ENCODE assay signal across 8 mouse cellular contexts in the genomic region with DNA sequence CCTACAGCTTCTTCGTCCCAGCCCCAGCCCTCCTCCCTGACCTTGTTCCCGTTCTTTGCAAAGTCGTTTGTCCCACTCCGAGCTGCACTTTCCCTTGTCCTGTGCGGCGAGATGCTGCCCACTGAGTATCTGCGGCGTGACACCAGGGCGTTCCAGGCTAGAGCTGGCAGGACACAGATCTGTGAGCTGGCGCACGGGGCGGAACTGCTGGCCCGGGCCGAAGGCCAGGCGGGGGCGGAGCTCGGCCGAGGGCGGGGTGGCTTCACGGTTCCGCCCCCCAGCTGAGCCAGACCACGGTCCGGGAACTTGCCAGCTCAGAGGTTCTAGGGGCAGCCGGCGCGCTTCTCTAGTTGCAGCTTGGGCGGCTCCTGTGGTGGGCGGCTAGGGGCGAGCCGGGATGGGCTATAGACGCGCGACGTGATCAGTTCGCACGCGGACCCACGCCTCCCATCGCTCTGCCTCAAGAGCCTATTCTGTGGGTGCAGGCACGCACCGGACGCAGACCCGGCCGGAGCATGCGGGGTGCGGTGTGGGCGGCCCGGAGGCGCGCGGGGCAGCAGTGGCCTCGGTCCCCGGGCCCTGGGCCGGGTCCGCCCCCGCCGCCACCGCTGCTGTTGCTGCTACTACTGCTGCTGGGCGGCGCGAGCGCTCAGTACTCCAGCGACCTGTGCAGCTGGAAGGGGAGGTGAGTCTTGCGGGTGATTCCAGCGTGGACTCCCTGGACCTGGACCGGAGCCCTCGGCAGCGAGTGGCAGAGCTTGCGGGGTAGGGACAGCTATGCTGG. TPM values are rescaled to one million over a fixed set of nuclear protein-coding genes. Genes with fewer than 3 reads are reported as not detected.
DNase-seq lines count a peak whose midpoint lies in the region; ATAC-seq and TF ChIP-seq lines count a peak whose summit lies in the region.

No protein-coding gene starts in this region.

- H3K9me3 ChIP-seq in forebrain, embryonic 14.5 days (replicated peaks; ENCODE audit: control insufficient read depth, low read length): no peaks in the 10 kb centered on the region
- no peaks in the 10 kb centered on the region for H3K9me3 ChIP-seq in liver, postnatal 0 days (ENCODE audit: low read length)
- no peaks in the 10 kb centered on the region for H3K9me3 ChIP-seq in neural tube, embryonic 13.5 days

- TF ChIP-seq CTCF in liver, postnatal 0 days (IDR thresholded peaks at IDR 0.05; ENCODE audit: low read depth): no peak
- no peak for TF ChIP-seq CTCF in testis, adult 2 months (IDR thresholded peaks at IDR 0.05; ENCODE audit: control insufficient read depth, insufficient read depth, insufficient replicate concordance, low read depth, low read length)

- H3K36me3 ChIP-seq in forebrain, embryonic 14.5 days (ENCODE audit: control insufficient read depth, insufficient read depth, low read length): no peaks in the 10 kb centered on the region
- H3K36me3 ChIP-seq in liver, postnatal 0 days (replicated peaks; ENCODE audit: insufficient read depth, low read length): no peaks in the 10 kb centered on the region
- H3K36me3 ChIP-seq in neural tube, embryonic 13.5 days: no peaks in the 10 kb centered on the region
- H3K36me3 ChIP-seq in testis, adult 2 months (ENCODE audit: control insufficient read depth, insufficient read depth, low read length): no peaks in the 10 kb centered on the region

- H3K27ac ChIP-seq in forebrain, embryonic 14.5 days (ENCODE audit: low read depth, low read length): no peak overlapping the region
- H3K27ac ChIP-seq in liver, postnatal 0 days (ENCODE audit: low read depth): peak overlapping the region; percentile 74
- H3K27ac ChIP-seq in neural tube, embryonic 13.5 days (replicated peaks): no peak overlapping the region; the same call in 1 of the 2 replicates
- no peak overlapping the region for H3K27ac ChIP-seq in testis, adult 2 months (ENCODE audit: control insufficient read depth, insufficient read depth, low read depth, low read length)

- peak; percentile 83 for ATAC-seq in forebrain, embryonic 14.5 days
- peak; percentile 94 for ATAC-seq in liver, postnatal 0 days
- ATAC-seq in neural tube, embryonic 13.5 days (ENCODE audit: low read depth): peak; percentile 92

- H3K4me3 ChIP-seq in forebrain, embryonic 14.5 days (ENCODE audit: low read depth, low read length): peak overlapping the region; percentile 57
- peak overlapping the region; percentile 70 for H3K4me3 ChIP-seq in liver, postnatal 0 days (ENCODE audit: low read depth, low read length)
- H3K4me3 ChIP-seq in neural tube, embryonic 13.5 days: peak overlapping the region; percentile 62
- peak overlapping the region; percentile 75 for H3K4me3 ChIP-seq in testis, adult 2 months (ENCODE audit: control insufficient read depth, low read depth, low read length)

- peak overlapping the region; percentile 68 for H3K9ac ChIP-seq in forebrain, embryonic 14.5 days (ENCODE audit: low read length)
- H3K9ac ChIP-seq in liver, postnatal 0 days (replicated peaks): peak overlapping the region; percentile 69
- H3K9ac ChIP-seq in neural tube, embryonic 13.5 days: peak overlapping the region; percentile 71

- H3K4me1 ChIP-seq in forebrain, embryonic 14.5 days (ENCODE audit: control insufficient read depth, insufficient read depth, low read length): peaks cover 9% of the 10 kb centered on the region; the same call in 1 of the 2 replicates
- H3K4me1 ChIP-seq in liver, postnatal 0 days (ENCODE audit: insufficient read depth): peaks cover 34% of the 10 kb centered on the region
- H3K4me1 ChIP-seq in neural tube, embryonic 13.5 days (replicated peaks): peaks cover 27% of the 10 kb centered on the region
- peaks cover 13% of the 10 kb centered on the region for H3K4me1 ChIP-seq in testis, adult 2 months (ENCODE audit: control insufficient read depth, insufficient read depth, low read length)

- under 1% methylated on average over 45 of the region's 69 CpGs for WGBS in forebrain, embryonic 14.5 days
- WGBS in liver, postnatal 0 days (ENCODE audit: insufficient replicate concordance): under 1% methylated on average over 62 of the region's 69 CpGs
- WGBS in neural tube, embryonic 13.5 days: under 1% methylated on average over 69 of the region's 69 CpGs

- peak overlapping the region; percentile 99 for H3K4me2 ChIP-seq in forebrain, embryonic 14.5 days (ENCODE audit: low read length)
- peak overlapping the region; percentile 97 for H3K4me2 ChIP-seq in liver, postnatal 0 days (ENCODE audit: low read depth, low read length)
- peak overlapping the region; percentile 97 for H3K4me2 ChIP-seq in neural tube, embryonic 13.5 days

- TF ChIP-seq EP300 in liver, postnatal 0 days (IDR thresholded peaks at IDR 0.05; ENCODE audit: low read depth): no peak

- peak; percentile 53 for DNase-seq in ES-CJ7 (ENCODE audit: low read depth, low spot score)
- DNase-seq in cerebellum, adult 11 months: peak; percentile 71
- DNase-seq in forebrain, embryonic 14.5 days (ENCODE audit: low spot score): peak; percentile 71
- DNase-seq in heart, postnatal 10 days: peak; percentile 95 to 96
- peak; percentile 82 for DNase-seq in layer of hippocampus, adult 11-12 months (ENCODE audit: low spot score)
- peak; percentile 91 for DNase-seq in liver, postnatal 0 days

- peak; percentile 56; the same call in 1 of the 2 replicates for TF ChIP-seq POLR2A in testis, adult 2 months (IDR thresholded peaks at IDR 0.05; ENCODE audit: control insufficient read depth, low read depth, low read length)

- peaks cover 29% of the 10 kb centered on the region for H3K27me3 ChIP-seq in forebrain, embryonic 14.5 days (replicated peaks; ENCODE audit: control insufficient read depth, insufficient read depth, low read length)
- peaks cover 16% of the 10 kb centered on the region; the same call in 1 of the 2 replicates for H3K27me3 ChIP-seq in liver, postnatal 0 days (ENCODE audit: insufficient read depth, low read length)
- H3K27me3 ChIP-seq in neural tube, embryonic 13.5 days: peaks cover 54% of the 10 kb centered on the region
- no peaks in the 10 kb centered on the region for H3K27me3 ChIP-seq in testis, adult 2 months (ENCODE audit: control insufficient read depth, insufficient read depth, low read length)

- intact Hi-C loops in heart, postnatal 10 days (cut with DNase I): loop anchor here (1.0 to 5.0 kb wide), 3 partner anchors 29 to 90 kb away; partner anchors contain the start of gene B3gntl1

RNA-seq across cellular contexts. Expression of gene Metrnl, which starts 1.0 kb away (rescaled TPM):
- 3.7 and 5.8 TPM in 2 replicates for polyA plus RNA-seq in forebrain, embryonic 14.5 days (2014; fragmentation: Nextera tagmentation; extraction: Ambion mirVana)
- total RNA-seq in heart, postnatal 10 days (2021): 10 to 100 TPM; 21.9 to 26.4 TPM
- 4.7 and 6.7 TPM in 2 replicates for polyA plus RNA-seq in liver, postnatal 0 days (2015; fragmentation: Nextera tagmentation; extraction: Ambion mirVana)
- polyA plus RNA-seq in neural tube, embryonic 13.5 days (2015; fragmentation: Nextera tagmentation; extraction: Ambion mirVana): 15.0 and 21.2 TPM in 2 replicates
- 3.0 and 4.5 TPM in 2 replicates for polyA plus RNA-seq in testis, adult 2 months (2012; rRNA removed)

RNA-seq across cellular contexts. Expression of gene B3gntl1, which starts 29.4 kb away (rescaled TPM):
- polyA plus RNA-seq in forebrain, embryonic 14.5 days (2014; fragmentation: Nextera tagmentation; extraction: Ambion mirVana): 4.6 and 5.5 TPM in 2 replicates
- 1 to 10 TPM; 3.5 to 5.5 TPM for total RNA-seq in heart, postnatal 10 days (2021)
- polyA plus RNA-seq in liver, postnatal 0 days (2015; fragmentation: Nextera tagmentation; extraction: Ambion mirVana): 1.1 and 1.5 TPM in 2 replicates
- 6.2 and 7.0 TPM in 2 replicates for polyA plus RNA-seq in neural tube, embryonic 13.5 days (2015; fragmentation: Nextera tagmentation; extraction: Ambion mirVana)
- 7.6 and 9.1 TPM in 2 replicates for polyA plus RNA-seq in testis, adult 2 months (2012; rRNA removed)
